Mouse (Mus musculus): Measurements from ENCODE around the gene Abcb4.
"Not testable (repeated sequence)": the region's sequence is repeated elsewhere in the genome, so short reads cannot be mapped to it uniquely, and the experiment has no call there.

Abcb4 gene

GRCm38 (mm10) chr5:8893300-8894103 lies at the start of gene Abcb4:
Gene Abcb4, plus strand, starts transcription at chr5:8893717.
- peak; percentile 58 to 72 for DNase-seq

- not testable (repeated sequence) for DNase-seq
These were observed 44.6 kb upstream of the Abcb4 start for GRCm38 (mm10) chr5:8848607-8849575.

- DNase-seq = no peak
These were observed 42.7 kb upstream of the Abcb4 start for GRCm38 (mm10) chr5:8850851-8851250.

- DNase-seq = no peak
These were observed 36.3 kb upstream of the Abcb4 start for GRCm38 (mm10) chr5:8857201-8857600.

GRCm38 (mm10) chr5:8861811-8862210 lies 31.7 kb upstream of the Abcb4 start:
- DNase-seq = no peak

GRCm38 (mm10) chr5:8863580-8864337 lies 29.8 kb upstream of the Abcb4 start:
- DNase-seq = no peak

- DNase-seq = not testable (repeated sequence)
These were observed 27.9 kb upstream of the Abcb4 start for GRCm38 (mm10) chr5:8865630-8866029.

- DNase-seq = no peak
These were observed 27.2 kb upstream of the Abcb4 start for GRCm38 (mm10) chr5:8866366-8866765.

- no peak for DNase-seq
These were observed 25.5 kb upstream of the Abcb4 start for GRCm38 (mm10) chr5:8868019-8868418.

GRCm38 (mm10) chr5:8872979-8873915 lies 20.3 kb upstream of the Abcb4 start:
- DNase-seq = no peak

- no peak for DNase-seq
These were observed 16.4 kb upstream of the Abcb4 start for GRCm38 (mm10) chr5:8877086-8877485.

GRCm38 (mm10) chr5:8877800-8878199 lies 15.7 kb upstream of the Abcb4 start:
- no peak for DNase-seq

- no peak for DNase-seq
These were observed 7.7 kb upstream of the Abcb4 start for GRCm38 (mm10) chr5:8885837-8886236.

GRCm38 (mm10) chr5:8894104-8894425 lies 548 bp downstream of the Abcb4 start:
- DNase-seq = no peak

- no peak for DNase-seq
These were observed 1.3 kb downstream of the Abcb4 start for GRCm38 (mm10) chr5:8894641-8895490.

- no peak for DNase-seq
These were observed 2.7 kb downstream of the Abcb4 start for GRCm38 (mm10) chr5:8896198-8896597.

- DNase-seq = no peak
These were observed 4.7 kb downstream of the Abcb4 start for GRCm38 (mm10) chr5:8898246-8898645.

- no peak for DNase-seq
These were observed 7.5 kb downstream of the Abcb4 start for GRCm38 (mm10) chr5:8901001-8901400.

- DNase-seq = no peak
These were observed 8.8 kb downstream of the Abcb4 start for GRCm38 (mm10) chr5:8902141-8902817.

- DNase-seq = no peak
These were observed 11.0 kb downstream of the Abcb4 start for GRCm38 (mm10) chr5:8904539-8904938.
